Mouse (Mus musculus) liver, embryonic 14.5 days (tissue): ENCODE data around the gene Dcaf4.

Experiments
- CTCF ChIP-seq: IDR thresholded peaks from 2 replicates; pipeline ENCODE4 v1.5.1; 2016; ENCODE audit warnings: antibody characterized with exemption, low read depth, control low read depth
- EP300 ChIP-seq: IDR thresholded peaks from 2 replicates; pipeline ENCODE4 v1.6.1; 2016; ENCODE audit warnings: antibody characterized with exemption, low read depth

DNA sequence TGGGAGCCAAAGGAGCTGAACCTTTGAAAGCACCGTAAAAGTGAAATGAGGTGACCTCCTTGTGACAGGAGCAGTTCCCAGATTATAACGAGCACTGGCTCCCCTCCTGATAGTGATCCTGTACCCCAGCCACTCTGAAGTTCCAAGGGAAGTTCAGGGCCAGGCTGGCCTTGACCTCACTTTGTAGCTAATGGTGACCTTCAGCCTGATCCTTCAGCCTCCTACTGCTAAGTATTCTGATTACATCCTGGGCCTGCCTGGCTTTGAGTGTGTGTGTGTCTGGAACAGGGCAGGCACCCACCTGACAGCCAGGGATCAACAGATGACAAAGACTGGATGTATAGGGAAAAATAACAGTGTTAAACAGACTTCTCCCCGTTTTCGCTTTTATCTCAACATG, 3.6 kb downstream of the Dcaf4 start:
- TF ChIP-seq CTCF (no peak), EP300 (no peak)
